ENCODE assay signal across 24 mouse cellular contexts in the genomic region with DNA sequence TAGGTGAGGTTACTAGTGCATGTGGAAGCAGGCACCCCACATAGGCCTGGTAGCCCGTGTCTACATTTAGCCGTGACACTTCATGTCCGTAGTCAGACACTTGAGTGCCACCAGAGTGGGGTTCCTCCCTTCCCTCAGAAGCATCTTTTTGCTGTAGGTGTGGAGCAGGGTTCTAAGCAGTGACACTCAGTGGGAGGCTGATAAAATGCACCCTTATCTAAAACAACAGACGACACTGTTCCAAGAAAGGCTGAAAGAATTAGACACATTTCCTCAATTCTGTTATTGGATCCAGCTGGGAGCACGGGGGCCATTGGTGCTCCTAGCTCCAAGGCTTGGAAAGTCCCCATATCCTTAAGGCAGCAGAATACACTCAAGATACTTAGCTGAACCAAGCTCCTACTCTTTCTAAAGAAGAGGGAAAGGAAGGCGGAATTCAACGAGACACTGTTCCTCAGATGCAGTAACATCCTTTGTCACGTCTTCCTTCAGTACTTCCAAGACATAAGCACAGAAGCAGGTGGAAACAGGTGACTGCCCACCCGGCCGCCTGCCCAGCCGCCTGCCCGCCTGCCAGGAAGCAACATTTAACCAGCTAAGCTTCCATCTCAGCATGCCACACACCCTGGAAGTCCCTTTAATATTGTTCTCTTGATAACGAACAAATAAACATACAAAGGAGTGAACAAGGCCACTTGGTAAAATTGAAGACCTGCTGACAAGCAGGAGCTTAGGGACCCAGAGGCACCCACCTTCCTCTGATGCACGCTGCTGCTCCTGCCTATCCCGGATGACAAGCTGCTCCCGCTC. TPM values are rescaled to one million over a fixed set of nuclear protein-coding genes. Genes with fewer than 3 reads are reported as not detected.
A peak's percentile ranks its signal among the peaks of the same experiment; 100 is the strongest.
DNase-seq lines count a peak whose midpoint lies in the region; ATAC-seq and TF ChIP-seq lines count a peak whose summit lies in the region.
"Had no signal": no experiment of that assay in that cellular context is flagged by ENCODE, and none has a peak within 500 bp of the region (broad histone marks: within the 10 kb centered on the region; RNA-seq: fewer than 3 reads in every experiment).

No protein-coding gene starts in this region.

- TF ChIP-seq CTCF in stomach, postnatal 0 days (IDR thresholded peaks at IDR 0.05; ENCODE audit: low read depth) = no peak

- 0 out of 2 replicates have a peak overlapping the region, but pooled peaks have one; percentile 20 for H3K9ac ChIP-seq in limb, embryonic 13.5 days
- H3K9ac ChIP-seq in stomach, postnatal 0 days (ENCODE audit: low read length) = no peak overlapping the region
- H3K9ac ChIP-seq: embryonic facial prominence, embryonic 15.5 days; kidney, embryonic 15.5 days; stomach, embryonic 15.5 days had no signal

- H3K4me3 ChIP-seq in limb, embryonic 13.5 days = no peak overlapping the region
- H3K4me3 ChIP-seq in limb, embryonic 10.5 days = no peak overlapping the region
- H3K4me3 ChIP-seq in stomach, postnatal 0 days (ENCODE audit: low read depth, low read length) = no peak overlapping the region
- H3K4me3 ChIP-seq: embryonic facial prominence, embryonic 15.5 days; kidney, embryonic 15.5 days; left cerebral cortex, adult 2 months; midbrain, embryonic 10.5 days; stomach, embryonic 15.5 days had no signal

- no peak overlapping the region for H3K4me2 ChIP-seq in limb, embryonic 13.5 days (replicated peaks)
- H3K4me2 ChIP-seq in stomach, postnatal 0 days (replicated peaks; ENCODE audit: low read depth) = no peak overlapping the region
- H3K4me2 ChIP-seq: embryonic facial prominence, embryonic 15.5 days; kidney, embryonic 15.5 days; stomach, embryonic 15.5 days had no signal

- no peaks in the 10 kb centered on the region for H3K4me1 ChIP-seq in limb, embryonic 13.5 days
- no peaks in the 10 kb centered on the region for H3K4me1 ChIP-seq in limb, embryonic 10.5 days
- H3K4me1 ChIP-seq in stomach, postnatal 0 days (replicated peaks; ENCODE audit: control insufficient read depth, insufficient read depth) = no peaks in the 10 kb centered on the region
- H3K4me1 ChIP-seq: embryonic facial prominence, embryonic 15.5 days; kidney, embryonic 15.5 days; midbrain, embryonic 10.5 days; stomach, embryonic 15.5 days had no signal

- TF ChIP-seq EP300 in stomach, postnatal 0 days (optimal IDR thresholded peaks at IDR 0.05) = no peak

- ATAC-seq in limb, embryonic 13.5 days (ENCODE audit: low FRiP score, low read depth) = no peak
- ATAC-seq in stomach, postnatal 0 days (ENCODE audit: low FRiP score, low TSS enrichment) = no peak
- ATAC-seq: forebrain, embryonic 16.5 days; inflammation-experienced regulatory T-cells, adult 6 months had no signal

- 86% methylated on average over 16 of the region's 16 CpGs for WGBS in limb, embryonic 13.5 days
- WGBS in limb, embryonic 10.5 days = 90% methylated on average over 16 of the region's 16 CpGs
- 83% methylated on average over 16 of the region's 16 CpGs for WGBS in stomach, postnatal 0 days

- H3K27me3 ChIP-seq in limb, embryonic 13.5 days = no peaks in the 10 kb centered on the region
- H3K27me3 ChIP-seq in limb, embryonic 10.5 days (ENCODE audit: low read depth, poor library complexity, severe bottlenecking) = no peaks in the 10 kb centered on the region
- no peaks in the 10 kb centered on the region for H3K27me3 ChIP-seq in stomach, postnatal 0 days (ENCODE audit: control insufficient read depth, insufficient read depth, low read length)
- H3K27me3 ChIP-seq: embryonic facial prominence, embryonic 15.5 days; kidney, embryonic 15.5 days; stomach, embryonic 15.5 days had no signal

- peak; percentile 38 for DNase-seq in cerebellum, adult 11-12 months
- DNase-seq in cerebellum, adult 9-10 months = no peak
- no peak for DNase-seq in limb, embryonic 10.5 days (ENCODE audit: low spot score)
- peak; percentile 44 for DNase-seq in liver
- DNase-seq in stomach, postnatal 0 days (ENCODE audit: low spot score) = peak; percentile 5
- no peak for DNase-seq in right cerebral cortex, adult 2 months (ENCODE audit: low spot score in 2 of 2)
- no peak for DNase-seq in left cerebral cortex, adult 8-10 months (ENCODE audit: low spot score in 2 of 2)
- DNase-seq: lung, postnatal 10 days; retina, postnatal 1 day; thymus, postnatal 4 days had no signal

- H3K36me3 ChIP-seq in limb, embryonic 13.5 days = peaks cover 73% of the 10 kb centered on the region
- peaks cover 91% of the 10 kb centered on the region for H3K36me3 ChIP-seq in limb, embryonic 10.5 days
- H3K36me3 ChIP-seq in stomach, postnatal 0 days (ENCODE audit: control insufficient read depth, insufficient read depth, low read length) = peaks cover 6% of the 10 kb centered on the region

- no peaks in the 10 kb centered on the region for H3K9me3 ChIP-seq in limb, embryonic 13.5 days
- H3K9me3 ChIP-seq in limb, embryonic 10.5 days (replicated peaks) = no peaks in the 10 kb centered on the region
- no peaks in the 10 kb centered on the region for H3K9me3 ChIP-seq in stomach, postnatal 0 days (ENCODE audit: control insufficient read depth, low read length)
- H3K9me3 ChIP-seq: embryonic facial prominence, embryonic 15.5 days; kidney, embryonic 15.5 days; midbrain, embryonic 10.5 days; stomach, embryonic 15.5 days had no signal

- H3K27ac ChIP-seq in limb, embryonic 13.5 days = no peak overlapping the region
- no peak overlapping the region for H3K27ac ChIP-seq in limb, embryonic 10.5 days
- no peak overlapping the region for H3K27ac ChIP-seq in stomach, postnatal 0 days (replicated peaks)
- H3K27ac ChIP-seq: embryonic facial prominence, embryonic 15.5 days; kidney, embryonic 15.5 days; left cerebral cortex, adult 2 months; midbrain, embryonic 10.5 days; stomach, embryonic 15.5 days had no signal

RNA-seq across cellular contexts. Expression of gene Golm1, which starts 36.0 kb away (rescaled TPM):
- 48.0 and 50.7 TPM in 2 replicates for polyA plus RNA-seq in limb, embryonic 13.5 days (2015; fragmentation: Nextera tagmentation; extraction: Ambion mirVana)
- polyA plus RNA-seq in limb, embryonic 10.5 days (2016; fragmentation: Nextera tagmentation; extraction: Ambion mirVana) = 78.4 and 80.2 TPM in 2 replicates
- polyA plus RNA-seq in stomach, postnatal 0 days (2015; fragmentation: Nextera tagmentation; extraction: Ambion mirVana) = 54.3 and 54.6 TPM in 2 replicates
- total RNA-seq in left cerebral cortex, adult 8-10 months (2022) = 10 to 100 TPM; 15.1 to 32.6 (median 20.4) TPM

RNA-seq across cellular contexts. Expression of gene 4921517D22Rik, which starts 54.3 kb away (rescaled TPM):
- polyA plus RNA-seq in limb, embryonic 13.5 days (2015; fragmentation: Nextera tagmentation; extraction: Ambion mirVana) = not detected in 2 replicates
- polyA plus RNA-seq in limb, embryonic 10.5 days (2016; fragmentation: Nextera tagmentation; extraction: Ambion mirVana) = not detected in 2 replicates
- not detected in 2 replicates for polyA plus RNA-seq in stomach, postnatal 0 days (2015; fragmentation: Nextera tagmentation; extraction: Ambion mirVana)
- total RNA-seq in left cerebral cortex, adult 8-10 months (2022) = not detected
- total RNA-seq: gastrocnemius, postnatal 36 days; layer of hippocampus, adult 18-20 months; left cerebral cortex, adult 2 months had no signal
- polyA plus RNA-seq: embryonic facial prominence, embryonic 15.5 days; forebrain, embryonic 16.5 days; heart, embryonic 14.5 days; hindbrain, embryonic 11.5 days; inflammation-experienced regulatory T-cells, adult 6 months; kidney, embryonic 15.5 days; limb, embryonic 14.5 days; midbrain, embryonic 10.5 days; small intestine, adult 2 months; stomach, embryonic 15.5 days had no signal

RNA-seq across cellular contexts. Expression of gene Naa35, which starts 54.5 kb away (rescaled TPM):
- polyA plus RNA-seq in limb, embryonic 13.5 days (2015; fragmentation: Nextera tagmentation; extraction: Ambion mirVana) = 116 and 120 TPM in 2 replicates
- polyA plus RNA-seq in limb, embryonic 10.5 days (2016; fragmentation: Nextera tagmentation; extraction: Ambion mirVana) = 99.5 and 116 TPM in 2 replicates
- 58.8 and 63.2 TPM in 2 replicates for polyA plus RNA-seq in stomach, postnatal 0 days (2015; fragmentation: Nextera tagmentation; extraction: Ambion mirVana)
- 100 to 1,000 TPM in 1 of 4 experiments, 10 to 100 TPM in 3; 85.3 to 111 (median 92.7) TPM for total RNA-seq in left cerebral cortex, adult 8-10 months (2022)

RNA-seq across cellular contexts. Expression of gene Agtpbp1, which starts 54.5 kb away (rescaled TPM):
- 12.1 and 12.4 TPM in 2 replicates for polyA plus RNA-seq in limb, embryonic 13.5 days (2015; fragmentation: Nextera tagmentation; extraction: Ambion mirVana)
- 10.0 and 11.6 TPM in 2 replicates for polyA plus RNA-seq in limb, embryonic 10.5 days (2016; fragmentation: Nextera tagmentation; extraction: Ambion mirVana)
- 10.2 and 12.4 TPM in 2 replicates for polyA plus RNA-seq in stomach, postnatal 0 days (2015; fragmentation: Nextera tagmentation; extraction: Ambion mirVana)
- 100 to 1,000 TPM; 320 to 366 (median 343) TPM for total RNA-seq in left cerebral cortex, adult 8-10 months (2022)

Comparison
In these comparisons a context has a peak if more than half of its experiments do, and no peak if none do; other contexts are left out.
1. DNase-seq: peak in cerebellum, adult 11-12 months (single experiment), liver (single experiment) and stomach, postnatal 0 days (single experiment); none in cerebellum, adult 9-10 months (single experiment), limb, embryonic 10.5 days (single experiment), right cerebral cortex, adult 2 months (0 of 2) and left cerebral cortex, adult 8-10 months (0 of 2).